Mouse (Mus musculus) frontal cortex, adult 2 months (tissue): ENCODE results near the gene Clec16a. TPM values are rescaled to one million over a fixed set of nuclear protein-coding genes. Genes with fewer than 3 reads are reported as not detected.

Source experiments
- DNase-seq, 2 experiments: peaks; one replicate each; pipeline ENCODE4 v3.0.0; 2022; ENCODE audit warnings: low spot score in 1 of 2; ENCODE audit errors: extremely low spot score in 1 of 2
- polyA plus RNA-seq: library from polyadenylated mRNA; depleted of rRNA; stranded (reverse); fragments of >200 nt; gene quantifications from 2 replicates; pipeline ENCODE4 v1.2.3, GENCODE M21; 2012

Gene Clec16a
- polyA plus RNA-seq, 1 experiment: 44.2 TPM

- DNase-seq: no peak
These were observed 11.4 kb upstream of the Clec16a start for GRCm38 (mm10) chr16:10533781-10534180.

GRCm38 (mm10) chr16:10534567-10534966 is 10.6 kb upstream of the Clec16a start:
- DNase-seq: no peak

DNA sequence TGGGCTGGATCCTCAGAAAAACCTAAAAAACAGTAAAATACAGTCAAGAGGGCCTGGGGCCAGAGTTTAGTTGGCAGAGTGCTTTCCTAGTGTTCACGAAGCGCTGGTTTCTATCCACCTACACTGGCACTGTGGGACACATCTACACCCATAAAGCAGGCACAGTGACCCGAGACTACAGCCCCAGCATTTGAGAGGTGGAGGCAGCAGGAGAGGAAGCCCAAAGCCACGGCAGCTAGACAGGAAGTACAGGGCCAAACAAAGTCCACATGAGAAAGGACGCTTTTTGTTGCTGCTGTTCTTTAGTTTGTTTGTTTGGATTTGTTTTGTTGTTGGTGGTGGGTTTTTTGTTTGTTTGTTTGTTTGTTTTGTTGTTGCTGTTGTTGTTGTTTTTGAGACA is 8.8 kb upstream of the Clec16a start:
- DNase-seq: no peak

DNA sequence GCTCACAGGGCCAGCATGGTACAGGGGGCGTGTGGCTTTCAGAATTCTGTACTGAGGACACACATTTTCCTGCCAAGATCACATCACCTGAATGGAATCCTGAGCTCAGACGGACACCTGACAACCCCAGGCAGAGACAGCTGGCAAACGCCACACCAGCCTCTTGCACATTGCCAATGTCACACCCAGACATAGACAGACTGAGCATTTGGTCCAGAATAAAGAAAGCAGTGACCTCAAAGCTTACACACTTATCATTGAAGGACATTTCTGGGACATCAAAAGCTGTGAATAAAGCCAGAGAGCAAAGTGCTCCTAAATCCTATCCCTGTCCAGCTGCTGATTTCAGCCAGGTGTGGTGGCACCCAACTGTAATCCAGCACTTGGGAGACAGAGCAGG is 8.2 kb upstream of the Clec16a start:
- DNase-seq: no peak

GRCm38 (mm10) chr16:10540763-10541597 is 4.2 kb upstream of the Clec16a start:
- no peak for DNase-seq

DNA sequence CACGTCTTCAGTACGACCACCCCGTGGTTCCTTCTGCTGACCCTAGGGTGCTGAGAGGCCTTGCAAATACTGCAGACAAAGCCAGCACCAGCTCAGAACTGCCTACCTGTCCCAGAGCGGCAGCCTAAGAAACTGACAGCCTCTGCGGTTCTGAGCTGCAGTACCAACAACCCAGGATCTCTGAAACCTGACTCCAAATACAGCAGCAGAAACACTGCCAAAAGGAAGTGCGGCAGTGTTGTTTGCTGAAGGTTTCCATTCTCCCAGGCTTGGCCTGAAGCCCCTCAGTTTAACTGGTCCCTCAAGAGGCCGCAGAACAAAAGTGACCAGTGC is 3.6 kb upstream of the Clec16a start:
- DNase-seq: no peak

- DNase-seq: no peak
These were observed 2.9 kb upstream of the Clec16a start for GRCm38 (mm10) chr16:10542266-10542665.

- DNase-seq: peak; percentile 97 to 98
These were observed 2.3 kb upstream of the Clec16a start, which contains the start of gene Dexi for GRCm38 (mm10) chr16:10542698-10543365. Gene Dexi (minus strand): TSS chr16:10543054.

DNA sequence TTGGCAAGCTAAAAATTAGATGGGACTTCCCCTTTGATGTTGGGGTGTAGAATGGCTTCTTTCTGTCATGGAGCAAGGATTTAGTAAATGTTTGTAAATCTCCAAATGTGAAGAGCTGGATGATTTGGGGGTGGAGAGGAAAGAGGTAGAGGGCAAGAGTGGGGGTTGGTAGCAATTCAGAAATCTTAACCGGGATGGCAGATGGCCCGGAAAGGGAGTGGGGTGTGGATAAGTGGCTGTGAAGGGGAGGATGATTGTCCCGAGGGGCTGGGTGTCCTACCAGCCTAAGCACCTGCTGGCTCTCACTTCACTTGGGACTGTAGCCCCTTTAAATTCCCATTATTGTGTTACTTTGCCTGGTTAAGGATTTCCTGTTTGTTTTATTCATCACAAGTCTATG is 1.7 kb downstream of the Clec16a start:
- DNase-seq: no peak

DNA sequence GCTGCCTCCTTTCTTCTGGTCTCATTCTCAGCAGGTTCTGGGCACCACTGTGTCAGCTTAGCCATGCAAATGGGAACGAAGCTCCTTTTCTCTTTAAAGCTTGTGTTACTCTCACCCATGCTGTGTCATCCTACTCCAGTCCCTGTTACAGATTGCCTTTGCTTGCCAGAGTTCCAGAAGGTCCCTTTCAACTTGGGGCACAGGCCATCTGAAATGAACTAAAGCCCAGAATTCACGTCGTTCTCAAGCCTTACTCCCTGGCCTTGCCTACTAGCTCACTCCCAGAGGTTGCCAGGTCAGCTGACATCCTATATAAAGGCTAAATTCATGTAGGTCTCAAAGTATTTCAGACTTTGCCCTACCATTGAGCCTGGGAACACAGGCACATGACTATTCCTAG is 3.8 kb downstream of the Clec16a start:
- no peak for DNase-seq

- DNase-seq: peak in 1 of 2 experiments; percentile 45
These were observed 4.5 kb downstream of the Clec16a start for GRCm38 (mm10) chr16:10549600-10549999.

DNA sequence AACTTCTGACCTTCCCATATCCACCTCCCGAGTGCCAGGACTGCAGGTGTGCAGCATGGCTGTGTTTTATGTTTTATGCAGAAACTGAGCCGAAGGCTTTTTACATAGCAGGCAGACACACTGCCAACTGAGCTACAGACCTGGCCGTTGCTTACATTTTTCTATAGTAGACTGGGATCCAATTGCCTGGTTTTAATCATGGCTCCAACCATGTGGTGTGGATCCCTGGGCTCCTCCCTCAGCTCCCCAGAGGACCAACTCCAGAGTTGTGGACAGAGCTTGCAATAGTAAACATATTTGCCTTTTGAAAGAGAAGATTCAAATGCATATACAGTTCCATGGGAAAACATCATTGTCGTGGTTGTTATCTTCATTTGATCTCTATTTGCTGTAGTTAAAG is 6.5 kb downstream of the Clec16a start:
- DNase-seq: no peak

GRCm38 (mm10) chr16:10553858-10554257 is 8.7 kb downstream of the Clec16a start:
- no peak for DNase-seq

DNA sequence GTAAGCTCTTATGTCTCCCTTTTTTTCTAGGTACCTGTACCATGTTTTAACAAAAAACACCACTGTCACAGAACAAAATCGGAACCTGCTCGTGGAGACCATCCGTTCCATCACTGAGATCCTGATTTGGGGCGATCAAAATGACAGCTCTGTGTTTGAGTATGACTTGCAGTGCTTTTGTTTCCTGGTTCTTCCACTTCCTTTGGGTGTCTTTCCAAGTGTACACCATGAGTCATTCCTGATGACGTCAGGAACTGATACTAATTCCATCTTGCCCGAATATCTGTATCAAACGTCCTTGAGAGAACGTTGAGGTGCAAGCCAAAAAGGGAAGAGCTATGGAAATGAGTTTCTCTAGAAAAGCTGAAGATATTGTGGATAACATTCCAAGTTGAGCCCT is 14.9 kb downstream of the Clec16a start:
- DNase-seq: peak in 1 of 2 experiments; percentile 76

GRCm38 (mm10) chr16:10565278-10565885 is 20.2 kb downstream of the Clec16a start:
- DNase-seq: peak in 1 of 2 experiments; percentile 79

- no peak for DNase-seq
These were observed 22.0 kb downstream of the Clec16a start for GRCm38 (mm10) chr16:10567153-10567552.

GRCm38 (mm10) chr16:10569809-10570395 is 24.8 kb downstream of the Clec16a start:
- DNase-seq: no peak

DNA sequence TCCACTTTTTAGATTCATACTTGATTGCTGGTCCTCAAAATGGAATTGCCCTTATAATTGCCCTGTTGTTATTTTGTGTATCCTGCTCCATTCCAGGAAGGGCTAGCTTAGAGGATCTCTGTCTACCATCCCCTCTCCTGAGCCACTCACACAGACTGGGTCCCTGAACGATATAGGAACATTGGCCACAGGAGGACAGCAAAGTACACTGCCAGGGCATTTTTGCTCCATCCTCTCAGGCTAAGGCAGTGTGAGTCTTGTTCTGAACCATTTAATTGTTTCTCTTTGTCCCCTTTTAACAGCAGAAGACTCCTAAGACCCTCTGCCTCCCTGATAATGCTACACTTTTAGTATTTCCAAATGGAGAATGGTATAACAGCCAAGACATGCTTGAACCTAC is 25.6 kb downstream of the Clec16a start:
- DNase-seq: peak in 1 of 2 experiments; percentile 76

DNA sequence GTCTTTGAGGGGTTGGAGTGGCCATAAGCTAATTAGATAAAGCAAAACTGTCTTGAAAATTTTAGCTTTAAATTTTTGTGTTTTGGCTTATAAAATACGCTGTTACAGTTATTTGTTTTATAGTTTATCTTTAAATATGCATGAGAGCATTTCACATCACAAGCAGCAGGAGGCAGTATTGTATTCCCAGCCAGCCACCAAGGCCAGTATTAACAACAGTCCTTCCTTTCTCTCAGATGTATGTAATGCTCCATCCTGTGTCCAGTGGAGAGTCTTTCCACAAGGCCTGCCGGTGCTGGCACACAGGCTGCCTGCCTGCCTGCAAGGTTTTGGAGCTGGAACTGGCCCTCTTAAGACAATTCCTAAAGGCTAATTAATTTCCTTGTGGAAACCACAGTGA is 26.7 kb downstream of the Clec16a start:
- no peak for DNase-seq

- DNase-seq: no peak
These were observed 29.8 kb downstream of the Clec16a start for GRCm38 (mm10) chr16:10574936-10575335.

DNA sequence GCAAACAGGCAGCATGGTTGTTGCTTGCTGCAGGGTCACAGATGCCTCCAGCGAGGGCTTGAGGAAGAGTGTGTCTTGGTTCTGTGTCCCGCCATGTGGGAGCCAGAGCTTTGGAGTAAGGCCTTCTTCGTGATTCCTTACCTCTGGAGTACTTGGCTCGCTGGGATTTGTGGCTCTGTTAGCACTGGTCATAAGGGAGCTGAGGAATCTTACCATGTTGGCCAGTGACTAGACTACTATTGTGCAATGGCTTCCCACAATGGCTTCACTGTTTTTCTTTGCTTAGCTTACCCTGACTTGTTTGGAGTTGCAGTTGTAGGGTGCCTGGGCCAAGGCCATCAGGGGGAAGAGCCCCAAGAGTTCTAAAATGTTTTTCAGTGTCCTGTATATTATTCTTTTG is 30.8 kb downstream of the Clec16a start:
- DNase-seq: no peak
